Mouse (Mus musculus): ENCODE data around the gene Spef1. TPM values are rescaled to one million over a fixed set of nuclear protein-coding genes. Genes with fewer than 3 reads are reported as not detected.
A peak's percentile ranks its signal among the peaks of the same experiment; 100 is the strongest.

Spef1 gene
- total and polyA plus RNA-seq, 3 experiments: 0.34 to 1.2 (median 1.0) TPM

GRCm38 (mm10) chr2:131175286-131175944 is 11.7 kb downstream of the Spef1 start:
- Histone ChIP-seq H3K36me3 (replicated peaks in 1 of 2; ENCODE audit: control insufficient read depth in 1 of 2, insufficient read depth in 1 of 2, low read length in 1 of 2) (peaks cover 0 to 28% of the 10 kb centered on the region in 2 experiments), H3K4me2 (ENCODE audit: insufficient read depth, low read depth, poor library complexity, severe bottlenecking) (no peak overlapping the region), H3K27me3 (replicated peaks) (no peaks in the 10 kb centered on the region), H3K79me2 (replicated peaks; ENCODE audit: control insufficient read depth, extremely low read depth, insufficient read depth, poor library complexity, severe bottlenecking) (no peaks in the 10 kb centered on the region), H3K9me3 (replicated peaks; ENCODE audit: low read length) (no peaks in the 10 kb centered on the region), H3K9ac (ENCODE audit: insufficient read depth, low read depth) (no peak overlapping the region), H3K4me1 (ENCODE audit: control insufficient read depth in 1 of 2, insufficient read depth in 2 of 2) (peaks cover 16 to 30% of the 10 kb centered on the region in 2 experiments), H3K4me3 (replicated peaks in 1 of 3; ENCODE audit: low read depth in 2 of 3, low read length in 2 of 3, poor library complexity in 1 of 3) (no peak overlapping the region), H3K27ac (ENCODE audit: insufficient read depth, low read depth) (no peak overlapping the region)
- in situ Hi-C loops (cut with MboI; ENCODE audit: low pct_ligation_motif_present, low pct_unique_long_range_greater_than_20kb, low sequenced_read_pairs) (no loop called here), dilution Hi-C loops (cut with MboI; ENCODE audit: extremely low pct_ligation_motif_present, extremely low pct_unique_long_range_greater_than_20kb, low sequenced_read_pairs) (no loop called here)
- TF ChIP-seq ZNF384 (IDR thresholded peaks at IDR 0.05; ENCODE audit: low read depth, low read length) (no peak), KAT2A (IDR thresholded peaks at IDR 0.05; ENCODE audit: insufficient replicate concordance, low read length) (no peak), RCOR1 (conservative IDR thresholded peaks at IDR 0.05; ENCODE audit: low read depth, low read length) (no peak), POLR2AphosphoS2 (IDR thresholded peaks at IDR 0.05; ENCODE audit: low read depth, low read length) (0 out of 2 replicates have a peak, but pooled peaks have one; percentile 6), MAZ (IDR thresholded peaks at IDR 0.05; ENCODE audit: low read depth, low read length) (no peak), PAX5 (IDR thresholded peaks at IDR 0.05; ENCODE audit: low read length) (no peak), HCFC1 (IDR thresholded peaks at IDR 0.05; ENCODE audit: low read depth, low read length) (no peak), POLR2A (IDR thresholded peaks at IDR 0.05; ENCODE audit: low read depth, low read length) (no peak)
- no peak for DNase-seq (ENCODE audit: extremely low read depth)

DNA sequence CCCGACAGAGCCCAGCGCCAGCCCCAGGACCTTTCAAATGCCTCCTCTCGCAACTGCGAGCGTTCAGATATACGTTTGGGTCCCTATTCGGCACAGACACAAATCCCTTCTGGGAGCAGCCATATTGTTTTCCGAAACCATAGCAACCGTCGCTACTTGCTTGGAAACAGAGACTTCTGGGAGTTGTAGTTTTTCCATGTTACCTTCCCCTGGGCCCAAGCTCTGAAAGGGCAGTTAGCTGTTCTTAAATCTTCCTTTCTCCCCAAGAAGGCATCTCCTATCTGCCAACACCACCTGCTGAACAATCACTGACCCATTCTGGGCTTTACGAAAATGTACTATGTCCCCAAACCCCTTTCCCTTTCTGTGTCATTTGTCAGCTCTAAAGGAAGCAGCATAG is 12.4 kb downstream of the Spef1 start:
- Histone ChIP-seq H3K27me3 (replicated peaks) (no peaks in the 10 kb centered on the region), H3K9me3 (replicated peaks; ENCODE audit: low read length) (no peaks in the 10 kb centered on the region), H3K4me3 (replicated peaks in 1 of 3; ENCODE audit: low read depth in 2 of 3, low read length in 2 of 3, poor library complexity in 1 of 3) (peak overlapping the region in 2 of 3 experiments; percentile 26 to 36), H3K36me3 (replicated peaks in 1 of 2; ENCODE audit: control insufficient read depth in 1 of 2, insufficient read depth in 1 of 2, low read length in 1 of 2) (peaks cover 0 to 28% of the 10 kb centered on the region in 2 experiments), H3K4me2 (ENCODE audit: insufficient read depth, low read depth, poor library complexity, severe bottlenecking) (peak overlapping the region; percentile 45), H3K9ac (ENCODE audit: insufficient read depth, low read depth) (no peak overlapping the region), H3K27ac (ENCODE audit: insufficient read depth, low read depth) (no peak overlapping the region), H3K79me2 (replicated peaks; ENCODE audit: control insufficient read depth, extremely low read depth, insufficient read depth, poor library complexity, severe bottlenecking) (no peaks in the 10 kb centered on the region), H3K4me1 (ENCODE audit: control insufficient read depth in 1 of 2, insufficient read depth in 2 of 2) (peaks cover 16 to 27% of the 10 kb centered on the region in 2 experiments)
- dilution Hi-C loops (cut with MboI; ENCODE audit: extremely low pct_ligation_motif_present, extremely low pct_unique_long_range_greater_than_20kb, low sequenced_read_pairs) (no loop called here), in situ Hi-C loops (cut with MboI; ENCODE audit: low pct_ligation_motif_present, low pct_unique_long_range_greater_than_20kb, low sequenced_read_pairs) (no loop called here)
- DNase-seq (ENCODE audit: extremely low read depth): peak; percentile 86
- TF ChIP-seq ZKSCAN1 (IDR thresholded peaks at IDR 0.05; ENCODE audit: borderline replicate concordance, low read depth, low read length) (no peak), NELFE (IDR thresholded peaks at IDR 0.05; ENCODE audit: low read depth, low read length) (no peak), SIN3A (IDR thresholded peaks at IDR 0.05; ENCODE audit: low read length) (peak; percentile 97), POLR2A (IDR thresholded peaks at IDR 0.05; ENCODE audit: low read depth, low read length) (0 out of 2 replicates have a peak, but pooled peaks have one; percentile 32), CTCF (conservative IDR thresholded peaks at IDR 0.05 in 1 of 2, IDR thresholded peaks at IDR 0.05 in 1 of 2; ENCODE audit: low read depth in 2 of 2, low read length in 2 of 2) (no peak), RCOR1 (conservative IDR thresholded peaks at IDR 0.05; ENCODE audit: low read depth, low read length) (no peak), IRF4 (IDR thresholded peaks at IDR 0.05; ENCODE audit: low read depth, low read length) (peak; percentile 53), UBTF (IDR thresholded peaks at IDR 0.05; ENCODE audit: low read depth, low read length) (no peak), JUND (conservative IDR thresholded peaks at IDR 0.05; ENCODE audit: low read depth, low read length) (no peak), JUN (IDR thresholded peaks at IDR 0.05; ENCODE audit: insufficient read depth, low read depth, low read length) (no peak), MYC (IDR thresholded peaks at IDR 0.05; ENCODE audit: low read depth, low read length) (no peak), SMC3 (IDR thresholded peaks at IDR 0.05; ENCODE audit: low read depth, low read length) (no peak), GABPA (IDR thresholded peaks at IDR 0.05; ENCODE audit: insufficient replicate concordance, low read depth, low read length) (peak; percentile 65; the same call in 1 of the 2 replicates), HCFC1 (IDR thresholded peaks at IDR 0.05; ENCODE audit: low read depth, low read length) (peak; percentile 100), EP300 (IDR thresholded peaks at IDR 0.05; ENCODE audit: low read length) (no peak), BHLHE40 (IDR thresholded peaks at IDR 0.05; ENCODE audit: low read depth, low read length) (no peak), TBP (conservative IDR thresholded peaks at IDR 0.05; ENCODE audit: low read depth, low read length) (no peak), POLR2AphosphoS2 (IDR thresholded peaks at IDR 0.05; ENCODE audit: low read depth, low read length) (no peak), MAZ (IDR thresholded peaks at IDR 0.05; ENCODE audit: low read depth, low read length) (no peak), ETS1 (conservative IDR thresholded peaks at IDR 0.05; ENCODE audit: low read depth, low read length) (no peak), MAFK (IDR thresholded peaks at IDR 0.05; ENCODE audit: insufficient replicate concordance, low read length) (no peak), CHD1 (IDR thresholded peaks at IDR 0.05; ENCODE audit: low read depth, low read length) (no peak), MXI1 (IDR thresholded peaks at IDR 0.05; ENCODE audit: low read depth, low read length) (peak; percentile 97), E2F4 (IDR thresholded peaks at IDR 0.05; ENCODE audit: insufficient replicate concordance, low read depth, low read length) (no peak), ZNF384 (IDR thresholded peaks at IDR 0.05; ENCODE audit: low read depth, low read length) (no peak), NRF1 (IDR thresholded peaks at IDR 0.05; ENCODE audit: low read depth, low read length) (peak; percentile 62), TCF12 (IDR thresholded peaks at IDR 0.05; ENCODE audit: low read depth, low read length) (no peak), USF1 (IDR thresholded peaks at IDR 0.05; ENCODE audit: low read depth, low read length) (no peak), MEF2A (IDR thresholded peaks at IDR 0.05; ENCODE audit: borderline replicate concordance, low read depth, low read length) (no peak), PAX5 (IDR thresholded peaks at IDR 0.05; ENCODE audit: low read length) (no peak)
